Mouse (Mus musculus): Measurements from ENCODE around the gene Ttc27. TPM values are rescaled to one million over a fixed set of nuclear protein-coding genes. Genes with fewer than 3 reads are reported as not detected.

Ttc27 gene
- polyA plus RNA-seq, 1 experiment from 2014 or later = 29.1 TPM

DNA sequence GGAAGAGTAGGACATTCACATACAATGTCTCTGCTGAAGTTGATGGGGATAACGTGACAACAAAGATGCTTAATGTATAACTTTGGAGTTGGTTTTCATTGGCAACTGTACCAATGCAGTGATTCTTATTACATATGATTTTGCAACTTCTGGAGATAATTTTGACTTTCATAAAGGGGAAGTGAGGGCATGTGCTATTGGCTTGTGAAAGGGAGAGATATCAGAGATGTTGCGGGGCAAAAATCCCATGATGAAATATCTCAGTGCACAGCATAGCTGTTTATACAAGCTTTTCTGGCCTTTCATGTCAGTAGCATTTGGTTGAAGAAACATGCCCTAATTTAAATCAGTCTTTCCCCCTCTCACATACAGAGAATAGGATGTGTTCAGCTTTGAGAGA is 86.3 kb downstream of the Ttc27 start:
- Histone ChIP-seq H3K36me3 (replicated peaks) (peaks cover 14% of the 10 kb centered on the region), H3K27me3 (replicated peaks; ENCODE audit: low read depth, poor library complexity, severe bottlenecking) (no peaks in the 10 kb centered on the region), H3K4me3 (no peak overlapping the region), H3K27ac (replicated peaks) (no peak overlapping the region), H3K4me1 (0 out of 2 replicates have a peak, but pooled peaks cover 5% of the 10 kb centered on the region), H3K9me3 (no peaks in the 10 kb centered on the region)
- WGBS = 93% methylated on average over 2 of the region's 2 CpGs
- DNase-seq (ENCODE audit: low spot score) = no peak

- Histone ChIP-seq H3K4me1 (0 out of 2 replicates have a peak, but pooled peaks cover 5% of the 10 kb centered on the region), H3K9me3 (no peaks in the 10 kb centered on the region), H3K4me3 (no peak overlapping the region), H3K27me3 (replicated peaks; ENCODE audit: low read depth, poor library complexity, severe bottlenecking) (no peaks in the 10 kb centered on the region), H3K36me3 (replicated peaks) (peaks cover 13% of the 10 kb centered on the region), H3K27ac (replicated peaks) (no peak overlapping the region)
- 79% methylated on average over 9 of the region's 9 CpGs for WGBS
- no peak for DNase-seq (ENCODE audit: low spot score)
These were observed 86.9 kb downstream of the Ttc27 start for GRCm38 (mm10) chr17:74804321-74804930.

- peaks cover 6% of the 10 kb centered on the region for H3K36me3 ChIP-seq (replicated peaks)
- H3K4me3 ChIP-seq = no peak overlapping the region
- H3K4me1 ChIP-seq = 0 out of 2 replicates have a peak, but pooled peaks cover 5% of the 10 kb centered on the region
- DNase-seq (ENCODE audit: low spot score) = no peak
- WGBS = 82% methylated on average over 9 of the region's 9 CpGs
- H3K9me3 ChIP-seq = no peaks in the 10 kb centered on the region
- no peaks in the 10 kb centered on the region for H3K27me3 ChIP-seq (replicated peaks; ENCODE audit: low read depth, poor library complexity, severe bottlenecking)
- no peak overlapping the region for H3K27ac ChIP-seq (replicated peaks)
These were observed 90.1 kb downstream of the Ttc27 start for GRCm38 (mm10) chr17:74807509-74808248.

- Histone ChIP-seq H3K27me3 (replicated peaks; ENCODE audit: low read depth, poor library complexity, severe bottlenecking) (no peaks in the 10 kb centered on the region), H3K4me1 (0 out of 2 replicates have a peak, but pooled peaks cover 5% of the 10 kb centered on the region), H3K4me3 (no peak overlapping the region), H3K9me3 (no peaks in the 10 kb centered on the region), H3K36me3 (replicated peaks) (peaks cover 6% of the 10 kb centered on the region), H3K27ac (replicated peaks) (no peak overlapping the region)
- WGBS = 74% methylated on average over 1 of the region's 1 CpGs
- no peak for DNase-seq (ENCODE audit: low spot score)
These were observed 90.8 kb downstream of the Ttc27 start for GRCm38 (mm10) chr17:74808330-74808729.

- 0 out of 2 replicates have a peak, but pooled peaks cover 5% of the 10 kb centered on the region for H3K4me1 ChIP-seq
- no peaks in the 10 kb centered on the region for H3K27me3 ChIP-seq (replicated peaks; ENCODE audit: low read depth, poor library complexity, severe bottlenecking)
- H3K36me3 ChIP-seq (replicated peaks) = peaks cover 6% of the 10 kb centered on the region
- no peaks in the 10 kb centered on the region for H3K9me3 ChIP-seq
- no peak for DNase-seq (ENCODE audit: low spot score)
- H3K27ac ChIP-seq (replicated peaks) = no peak overlapping the region
- WGBS = 84% methylated on average over 4 of the region's 4 CpGs
- H3K4me3 ChIP-seq = no peak overlapping the region
These were observed 91.4 kb downstream of the Ttc27 start for GRCm38 (mm10) chr17:74808901-74809300.

- Histone ChIP-seq H3K36me3 (replicated peaks) (no peaks in the 10 kb centered on the region), H3K4me1 (no peaks in the 10 kb centered on the region), H3K27me3 (replicated peaks; ENCODE audit: low read depth, poor library complexity, severe bottlenecking) (no peaks in the 10 kb centered on the region), H3K9me3 (no peaks in the 10 kb centered on the region; the same call in 1 of the 2 replicates), H3K27ac (replicated peaks) (no peak overlapping the region), H3K4me3 (no peak overlapping the region)
- peak; percentile 43 for DNase-seq (ENCODE audit: low spot score)
- 65% methylated on average over 3 of the region's 3 CpGs for WGBS
These were observed 93.5 kb downstream of the Ttc27 start for GRCm38 (mm10) chr17:74810892-74811625.

DNA sequence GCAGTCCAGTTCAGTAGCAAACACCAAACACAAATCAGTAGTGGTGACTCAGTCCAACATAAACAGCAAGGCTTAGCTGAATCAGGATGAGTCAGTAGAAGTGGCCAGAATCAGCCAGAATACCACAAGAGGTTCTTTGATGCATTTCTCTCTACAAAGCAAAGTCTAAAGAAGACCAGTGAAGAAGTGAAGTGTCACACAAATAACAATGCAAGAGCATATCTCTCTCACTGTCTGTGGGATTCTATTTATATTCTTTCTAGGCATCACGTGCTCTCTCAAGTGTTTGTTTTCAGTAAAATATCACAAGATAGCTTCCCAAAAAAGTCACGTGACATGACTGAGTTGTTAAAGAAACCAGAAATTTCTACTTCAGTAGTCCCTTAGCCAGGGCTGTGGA is 102.2 kb downstream of the Ttc27 start:
- Histone ChIP-seq H3K4me3 (no peak overlapping the region), H3K9me3 (no peaks in the 10 kb centered on the region; the same call in 1 of the 2 replicates), H3K4me1 (no peaks in the 10 kb centered on the region), H3K36me3 (replicated peaks) (peaks cover 4% of the 10 kb centered on the region; the same call in 1 of the 2 replicates), H3K27ac (replicated peaks) (no peak overlapping the region), H3K27me3 (replicated peaks; ENCODE audit: low read depth, poor library complexity, severe bottlenecking) (no peaks in the 10 kb centered on the region)
- no peak for DNase-seq (ENCODE audit: low spot score)
- WGBS = 89% methylated on average over 2 of the region's 2 CpGs

GRCm38 (mm10) chr17:74830851-74831250 is 113.3 kb downstream of the Ttc27 start:
- Histone ChIP-seq H3K27ac (replicated peaks) (no peak overlapping the region), H3K4me3 (no peak overlapping the region), H3K9me3 (peaks cover 4% of the 10 kb centered on the region; the same call in 1 of the 2 replicates), H3K27me3 (replicated peaks; ENCODE audit: low read depth, poor library complexity, severe bottlenecking) (no peaks in the 10 kb centered on the region), H3K4me1 (no peaks in the 10 kb centered on the region), H3K36me3 (replicated peaks) (no peaks in the 10 kb centered on the region)
- no peak for DNase-seq (ENCODE audit: low spot score)
- WGBS = 94% methylated on average over 2 of the region's 2 CpGs

- WGBS = 89% methylated on average over 3 of the region's 3 CpGs
- no peak for DNase-seq (ENCODE audit: low spot score)
- H3K27ac ChIP-seq (replicated peaks) = no peak overlapping the region
These were observed 124.2 kb downstream of the Ttc27 start for GRCm38 (mm10) chr17:74841721-74842120.

DNA sequence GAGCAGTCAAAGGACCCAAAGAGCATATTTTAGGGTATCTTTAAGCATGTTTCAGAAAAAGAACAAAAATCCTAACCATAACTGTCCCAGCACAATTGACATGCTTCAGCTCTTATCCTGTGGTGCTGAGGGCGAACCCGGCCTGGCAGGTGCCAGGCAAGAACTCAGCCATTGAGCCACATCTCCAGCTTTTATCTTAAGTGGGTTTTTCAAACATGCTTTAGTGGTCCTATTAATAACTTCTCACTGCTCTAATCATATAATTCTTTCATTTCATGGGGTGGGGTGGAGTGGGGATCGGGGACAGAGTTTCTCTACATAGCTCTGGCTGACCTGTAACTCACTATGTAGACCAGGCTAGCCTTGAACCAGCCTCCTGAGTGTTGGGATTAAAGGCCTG is 125.1 kb downstream of the Ttc27 start:
- Histone ChIP-seq H3K4me3 (no peak overlapping the region), H3K27ac (replicated peaks) (no peak overlapping the region)

More at GRCm38 (mm10) chr17:74841721-74842120, 124.2 kb downstream of the Ttc27 start:
- Histone ChIP-seq H3K9me3 (no peaks in the 10 kb centered on the region), H3K4me3 (no peak overlapping the region), H3K4me1 (peaks cover 9% of the 10 kb centered on the region), H3K36me3 (replicated peaks) (no peaks in the 10 kb centered on the region; the same call in 1 of the 2 replicates), H3K27me3 (replicated peaks; ENCODE audit: low read depth, poor library complexity, severe bottlenecking) (no peaks in the 10 kb centered on the region)

DNA sequence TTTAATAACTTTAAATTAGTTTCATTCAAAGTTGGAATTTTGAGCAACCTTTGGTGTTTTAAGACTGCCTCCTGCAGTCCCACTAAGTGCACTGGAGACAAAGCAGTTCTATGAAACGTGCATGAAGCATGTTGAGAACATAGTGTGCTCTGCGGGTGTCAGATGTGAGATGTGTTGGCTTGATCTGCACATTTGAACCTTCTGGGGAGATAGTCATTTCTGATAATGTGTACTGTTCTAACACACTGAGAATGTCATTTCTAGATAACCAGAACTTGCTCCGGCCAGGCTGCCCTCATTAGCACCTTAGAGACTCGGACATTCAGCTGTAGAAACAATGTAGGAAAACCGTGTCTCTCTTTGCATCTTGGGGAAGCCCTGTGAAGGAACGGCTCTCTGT is 126.0 kb downstream of the Ttc27 start:
- DNase-seq (ENCODE audit: low spot score) = no peak
- WGBS = 91% methylated on average over 6 of the region's 6 CpGs

More for the DNA sequence above, 125.1 kb downstream of the Ttc27 start:
- Histone ChIP-seq H3K9me3 (no peaks in the 10 kb centered on the region), H3K4me1 (peaks cover 9% of the 10 kb centered on the region), H3K27me3 (replicated peaks; ENCODE audit: low read depth, poor library complexity, severe bottlenecking) (no peaks in the 10 kb centered on the region), H3K36me3 (replicated peaks) (no peaks in the 10 kb centered on the region; the same call in 1 of the 2 replicates)
- 95% methylated on average over 3 of the region's 3 CpGs for WGBS
- DNase-seq (ENCODE audit: low spot score) = no peak

More for the DNA sequence above, 126.0 kb downstream of the Ttc27 start:
- Histone ChIP-seq H3K9me3 (no peaks in the 10 kb centered on the region), H3K27ac (replicated peaks) (no peak overlapping the region), H3K4me3 (no peak overlapping the region), H3K27me3 (replicated peaks; ENCODE audit: low read depth, poor library complexity, severe bottlenecking) (no peaks in the 10 kb centered on the region), H3K4me1 (peaks cover 9% of the 10 kb centered on the region), H3K36me3 (replicated peaks) (no peaks in the 10 kb centered on the region; the same call in 1 of the 2 replicates)
